Mouse (Mus musculus) T-cell, adult 2 months (primary cell): Measurements from ENCODE around the gene U2af1.
"Not testable (repeated sequence)": the region's sequence is repeated elsewhere in the genome, so short reads cannot be mapped to it uniquely, and the experiment has no call there.

Experiments used
- DNase-seq: peaks from one replicate; pipeline ENCODE4 v3.0.0; 2022; ENCODE audit warnings: low spot score

U2af1 gene

GRCm38 (mm10) chr17:31613086-31613755, 45.5 kb downstream of the U2af1 start:
- no peak for DNase-seq

- no peak for DNase-seq
Observed at GRCm38 (mm10) chr17:31609895-31610294, 48.8 kb downstream of the U2af1 start.

GRCm38 (mm10) chr17:31609173-31609572, 49.5 kb downstream of the U2af1 start:
- not testable (repeated sequence) for DNase-seq

GRCm38 (mm10) chr17:31607256-31607951, 51.3 kb downstream of the U2af1 start:
- no peak for DNase-seq

- no peak for DNase-seq
Observed at GRCm38 (mm10) chr17:31606424-31606823, 52.3 kb downstream of the U2af1 start.

GRCm38 (mm10) chr17:31598593-31598992, 60.1 kb downstream of the U2af1 start:
- DNase-seq, result no peak

GRCm38 (mm10) chr17:31597957-31598356, 60.7 kb downstream of the U2af1 start:
- DNase-seq, result no peak
